Mouse (Mus musculus) layer of hippocampus, adult 2 months (tissue): ENCODE results near the gene Gpr152. TPM values are rescaled to one million over a fixed set of nuclear protein-coding genes. Genes with fewer than 3 reads are reported as not detected.
"Not testable (repeated sequence)": the region's sequence is repeated elsewhere in the genome, so short reads cannot be mapped to it uniquely, and the experiment has no call there.

Experiments used
- DNase-seq, 2 experiments: peaks; one replicate each; pipeline ENCODE4 v3.0.0; 2022; ENCODE audit warnings: low spot score in 2 of 2
- H3K27ac ChIP-seq: fragments of 200-600 bp; 2 replicates; pipeline ENCODE4 v1.8.1; 2022
- H3K4me3 ChIP-seq: fragments of 200-600 bp; 2 replicates; pipeline ENCODE4 v1.8.1; 2022; ENCODE audit warnings: mild to moderate bottlenecking
- CTCF ChIP-seq: fragments of 200-600 bp; conservative IDR thresholded peaks from 2 replicates; pipeline ENCODE4 v1.8.1; 2022; ENCODE audit warnings: antibody characterized with exemption, mild to moderate bottlenecking, moderate library complexity
- total RNA-seq, 2 experiments: library from RNA; stranded (reverse); gene quantifications; 2 replicates each; pipeline ENCODE4 v1.2.3; 2021

The Gpr152 gene
- total RNA-seq, 2 experiments from 2014 or later, result 0.07 to 0.08 TPM

DNA sequence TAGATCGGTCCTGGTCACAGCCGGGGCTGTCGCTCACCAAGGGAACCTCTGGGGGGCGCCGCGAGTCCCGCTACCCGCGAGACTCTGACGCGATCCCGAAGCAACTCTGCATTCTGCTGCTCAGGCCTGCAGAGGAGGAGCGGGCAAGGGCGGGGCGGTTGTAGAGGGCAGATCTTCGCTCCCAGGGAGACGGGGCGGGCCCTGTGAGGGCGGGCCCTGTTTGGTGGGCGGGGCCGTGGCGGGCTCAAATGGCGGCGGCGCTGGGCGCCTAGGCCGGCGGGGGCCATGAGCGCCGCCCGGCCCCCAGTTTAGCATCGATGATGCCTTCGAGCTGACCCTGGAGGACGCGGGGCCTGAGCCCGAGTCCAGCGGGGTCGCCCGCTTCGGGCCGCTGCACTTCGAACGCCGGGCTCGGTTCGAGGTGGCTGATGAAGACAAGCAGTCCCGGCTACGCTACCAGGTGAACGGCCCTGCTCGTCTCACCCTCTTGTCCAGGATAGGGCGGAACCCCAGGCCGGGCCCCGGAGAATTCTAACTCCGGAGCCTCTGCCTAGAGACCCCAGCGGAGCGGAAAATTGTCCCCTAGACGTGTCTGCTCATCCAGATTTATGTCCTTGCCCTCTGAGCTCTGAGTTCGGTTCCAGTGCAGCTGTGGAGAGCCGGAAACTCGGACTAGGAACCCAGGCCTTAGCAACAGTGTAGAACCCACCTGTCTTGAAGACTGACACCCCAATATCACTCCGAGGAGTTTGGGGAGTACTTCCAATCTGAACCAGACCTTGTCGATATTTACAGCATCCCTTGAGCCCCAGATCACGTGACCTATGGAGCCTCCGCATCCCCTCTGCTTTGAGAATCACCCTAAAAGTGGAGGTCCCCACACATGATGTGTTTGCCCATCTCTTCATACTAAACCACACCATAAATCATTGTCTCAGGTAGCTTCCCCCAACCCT is 13.6 kb upstream of the Gpr152 start, which contains the start of gene Aip:
Gene Aip (minus strand): TSS at position 118 of the 956 bp plus-strand sequence.
- peak; percentile 98 to 99 for DNase-seq

DNA sequence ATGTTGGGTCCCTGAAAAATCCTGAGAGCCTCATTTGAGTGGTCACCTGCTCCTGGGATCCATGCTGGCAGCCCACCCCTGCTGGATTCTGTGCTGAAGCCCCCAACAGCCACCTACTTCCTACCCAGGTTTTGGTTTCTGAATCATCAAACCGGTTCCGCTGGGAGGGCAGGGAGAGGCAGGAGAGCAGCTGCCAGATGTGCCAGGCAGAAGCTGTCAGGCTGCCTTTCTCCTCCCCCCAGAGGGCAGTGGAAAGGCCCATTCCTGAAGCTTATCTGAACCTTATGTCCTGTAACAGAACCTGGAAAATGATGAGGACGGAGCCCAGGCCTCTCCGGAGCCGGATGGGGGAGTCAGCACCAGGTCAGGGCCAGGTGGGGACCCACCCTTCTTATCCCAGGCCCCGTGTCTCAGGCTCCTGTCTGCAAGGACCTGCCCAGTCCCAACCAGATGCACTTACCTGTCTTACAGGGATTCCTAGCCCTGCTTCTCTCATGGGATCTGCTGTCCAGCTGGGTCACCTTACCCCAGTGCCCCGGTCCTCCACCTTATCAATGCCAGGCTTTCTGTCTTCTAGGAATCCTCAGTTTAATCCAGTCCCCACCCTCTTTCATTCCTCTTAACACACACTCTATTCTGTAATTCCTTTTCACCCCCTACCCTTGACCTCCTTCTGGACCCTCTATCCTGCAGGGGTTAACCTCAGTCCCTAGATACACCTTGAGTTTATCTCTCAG is 12.7 kb upstream of the Gpr152 start:
- no peak for DNase-seq
- Histone ChIP-seq H3K4me3 (peak overlapping the region; percentile 98), H3K27ac (peak overlapping the region; percentile 94)
- no peak for TF ChIP-seq CTCF

More for the DNA sequence above, 13.6 kb upstream of the Gpr152 start, which contains the start of gene Aip:
- Histone ChIP-seq H3K4me3 (peak within 1 kb of the TSS; percentile 98), H3K27ac (peak within 1 kb of the TSS; percentile 94)
- TF ChIP-seq CTCF, result peak; percentile 72

- TF ChIP-seq CTCF, result no peak
- DNase-seq, result no peak
- no peak overlapping the region for H3K4me3 ChIP-seq
- no peak overlapping the region for H3K27ac ChIP-seq
Observed at GRCm38 (mm10) chr19:4129462-4129861, 10.1 kb upstream of the Gpr152 start.

DNA sequence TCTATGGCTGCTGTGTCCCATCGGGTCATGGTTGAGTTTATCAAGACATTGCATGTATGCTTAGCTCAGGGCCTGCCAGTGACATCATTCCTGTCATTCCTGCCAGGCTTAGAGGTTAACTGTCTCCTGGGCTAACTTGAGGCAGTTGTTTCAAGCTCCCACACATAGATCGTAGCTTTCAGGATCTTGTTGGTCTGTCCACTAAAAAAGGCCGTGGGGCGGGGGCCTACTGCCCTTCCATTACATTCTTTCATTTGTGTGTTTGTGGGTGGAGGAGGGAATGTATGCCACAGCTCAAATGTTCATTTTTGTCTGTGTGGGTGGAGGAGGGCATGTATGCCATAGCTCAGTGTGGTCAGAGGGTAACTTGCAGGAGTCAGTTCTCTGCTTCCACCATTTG is 9.5 kb upstream of the Gpr152 start:
- no peak overlapping the region for H3K27ac ChIP-seq
- H3K4me3 ChIP-seq, result no peak overlapping the region
- TF ChIP-seq CTCF, result no peak
- no peak for DNase-seq

DNA sequence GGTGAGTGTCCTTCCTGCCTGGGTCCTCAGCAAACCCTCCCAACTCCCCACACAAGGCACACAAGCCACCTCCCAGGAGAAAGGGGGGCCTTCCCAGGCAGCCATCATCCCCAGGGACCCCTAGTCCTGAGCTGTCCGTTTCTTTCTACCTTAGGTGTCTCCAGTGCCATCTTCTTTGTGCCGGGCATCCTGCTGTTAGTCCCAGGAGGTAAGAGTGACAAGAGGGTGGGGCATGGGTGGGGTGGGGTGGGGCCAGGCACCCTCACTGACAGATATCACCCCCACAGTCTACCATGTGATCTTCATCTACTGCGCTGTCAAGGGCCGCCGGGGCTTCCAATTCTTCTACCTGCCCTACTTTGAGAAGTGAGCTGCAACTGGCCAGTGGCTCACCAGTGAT is 8.5 kb upstream of the Gpr152 start:
- H3K27ac ChIP-seq, result no peak overlapping the region
- DNase-seq, result no peak
- TF ChIP-seq CTCF, result no peak
- no peak overlapping the region for H3K4me3 ChIP-seq

GRCm38 (mm10) chr19:4131768-4132167 is 7.8 kb upstream of the Gpr152 start:
- Histone ChIP-seq H3K27ac (no peak overlapping the region), H3K4me3 (no peak overlapping the region)
- DNase-seq, result no peak
- peak; percentile 40 for TF ChIP-seq CTCF

GRCm38 (mm10) chr19:4134354-4134753 is 5.2 kb upstream of the Gpr152 start:
- TF ChIP-seq CTCF, result no peak
- Histone ChIP-seq H3K27ac (no peak overlapping the region), H3K4me3 (no peak overlapping the region)
- DNase-seq, result no peak

DNA sequence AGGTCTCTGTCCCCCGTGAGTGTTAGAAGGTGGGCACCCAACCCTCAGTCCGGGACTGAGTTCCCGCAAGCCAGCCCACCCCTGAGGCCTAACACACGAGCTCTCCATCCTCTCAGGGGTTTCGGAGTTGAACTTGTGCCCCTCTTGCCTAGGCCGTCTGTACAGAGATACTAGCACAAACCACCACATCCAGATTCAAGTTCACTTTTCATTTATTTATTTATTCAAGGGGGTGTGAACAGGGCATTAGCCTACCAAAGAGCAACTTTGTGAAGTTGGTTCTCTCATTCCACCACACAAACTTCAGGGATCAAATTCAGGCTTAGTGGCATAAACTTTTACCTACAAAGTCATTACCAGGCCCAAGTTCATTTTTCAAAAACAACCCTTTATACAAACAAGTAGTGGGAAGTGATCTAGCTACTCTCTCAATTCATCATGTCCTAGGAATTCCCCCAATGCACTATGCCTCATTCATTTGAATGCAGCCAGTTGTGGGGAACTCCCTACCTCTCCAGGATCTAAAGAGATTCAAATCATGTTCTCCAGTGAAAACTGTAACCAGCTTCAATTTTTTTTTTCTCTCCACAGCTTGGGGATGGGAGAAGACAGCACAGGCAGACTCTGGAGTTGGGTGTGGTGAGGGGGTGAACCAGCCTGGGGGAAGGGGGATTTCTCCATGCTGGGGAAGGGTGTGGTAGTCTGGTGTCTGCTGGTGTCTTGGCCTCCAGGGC is 4.2 kb upstream of the Gpr152 start:
- H3K4me3 ChIP-seq, H3K27ac ChIP-seq, DNase-seq: not testable (repeated sequence)

DNA sequence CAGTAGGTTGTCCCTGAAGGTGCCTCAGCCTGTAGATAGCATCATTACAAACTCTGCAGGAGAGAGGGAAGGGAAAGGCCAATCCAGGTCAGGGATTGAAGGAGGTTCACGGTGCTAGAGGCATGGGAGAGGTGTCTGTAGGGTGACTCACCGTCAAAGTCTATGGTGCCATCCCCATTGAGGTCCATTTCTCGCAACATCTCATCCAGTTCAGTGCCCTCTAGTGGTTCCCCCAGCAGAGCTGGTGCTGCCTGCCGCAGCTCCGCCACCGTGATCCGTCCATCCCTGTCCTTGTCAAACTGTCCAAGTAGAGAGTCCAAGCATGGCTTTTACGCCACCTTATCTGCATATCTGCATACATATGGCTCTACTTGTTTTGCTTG is 3.6 kb upstream of the Gpr152 start:
- not testable (repeated sequence) for H3K27ac ChIP-seq, DNase-seq, H3K4me3 ChIP-seq
- TF ChIP-seq CTCF, result peak; percentile 71

DNA sequence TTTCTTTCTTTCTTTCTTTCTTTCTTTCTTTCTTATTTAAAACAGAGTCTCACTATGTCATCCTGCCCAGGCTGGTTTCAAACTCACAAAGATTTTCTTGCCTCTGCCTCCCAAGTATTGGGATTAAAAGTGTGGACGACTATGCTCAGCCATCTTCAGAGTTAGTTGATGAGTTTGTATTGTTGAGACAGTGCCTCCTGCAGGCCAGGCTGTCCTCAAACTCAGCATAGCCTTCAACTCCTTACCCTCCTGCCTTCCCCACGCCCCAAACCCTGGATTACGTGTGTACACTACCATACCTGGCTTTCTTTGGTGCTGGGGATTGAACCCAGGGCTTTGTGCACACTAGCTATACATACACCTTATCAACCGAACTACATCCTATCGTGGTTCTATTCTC is 3.1 kb upstream of the Gpr152 start:
- DNase-seq, result no peak
- Histone ChIP-seq H3K4me3 (no peak overlapping the region), H3K27ac (no peak overlapping the region)
- no peak for TF ChIP-seq CTCF

DNA sequence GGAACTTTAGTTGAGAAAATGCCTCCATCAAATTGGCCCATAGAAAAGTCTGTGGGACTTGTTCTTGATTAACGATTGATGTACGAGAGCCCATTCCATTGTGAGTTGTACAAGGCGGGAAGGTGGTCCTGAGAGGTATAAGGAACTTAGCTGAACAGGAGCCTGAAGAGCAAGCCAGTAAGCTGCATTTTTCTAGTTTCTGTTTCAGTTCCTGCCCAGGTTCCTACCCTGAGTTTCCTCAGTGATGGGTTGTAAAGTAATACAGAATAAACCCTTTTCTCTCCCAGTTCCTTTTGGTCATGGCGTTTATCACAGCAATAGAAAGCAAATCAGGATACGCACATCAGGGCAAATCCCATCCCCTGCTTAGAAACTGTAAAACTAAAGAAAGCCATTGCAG is 1.7 kb upstream of the Gpr152 start:
- H3K27ac ChIP-seq, result no peak overlapping the region
- H3K4me3 ChIP-seq, result no peak overlapping the region
- no peak for DNase-seq
- no peak for TF ChIP-seq CTCF

- Histone ChIP-seq H3K27ac (no peak overlapping the region), H3K4me3 (no peak overlapping the region)
- no peak for TF ChIP-seq CTCF
- DNase-seq, result no peak
Observed at GRCm38 (mm10) chr19:4140147-4140546, 560 bp downstream of the Gpr152 start.
